Mouse (Mus musculus) B cell, adult 2 months (primary cell): Measurements from ENCODE around the gene Atg5.
A peak's percentile ranks its signal among the peaks of the same experiment; 100 is the strongest.

ENCODE experiments used
- DNase-seq, 2 experiments: peaks; one replicate each; pipeline ENCODE4 v3.0.0; 2022

The Atg5 gene

GRCm38 (mm10) chr10:44268145-44268860 lies at the start of gene Atg5:
Gene Atg5 (plus strand): TSS chr10:44268358.
- peak; percentile 99 for DNase-seq

DNA sequence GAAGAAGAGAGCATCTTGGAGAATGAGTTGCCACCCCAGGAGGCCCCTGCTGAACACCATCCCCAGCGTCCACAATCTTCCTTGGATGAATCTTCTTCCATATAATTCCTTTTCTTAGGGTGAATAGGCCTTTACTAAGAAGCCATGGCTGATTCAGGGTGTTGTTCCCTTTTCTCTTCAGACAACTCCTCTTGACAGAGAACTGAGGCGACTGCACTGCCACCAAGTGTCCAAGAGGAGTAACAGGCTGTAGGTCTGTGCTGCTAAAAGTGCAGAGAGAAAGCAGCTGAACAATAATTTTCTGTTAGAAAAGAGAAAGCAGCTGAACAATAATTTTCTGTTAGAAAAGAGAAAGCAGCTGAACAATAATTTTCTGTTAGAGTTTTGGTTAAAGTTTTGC lies 49.1 kb upstream of the Atg5 start:
- DNase-seq, result peak; percentile 6 to 11

DNA sequence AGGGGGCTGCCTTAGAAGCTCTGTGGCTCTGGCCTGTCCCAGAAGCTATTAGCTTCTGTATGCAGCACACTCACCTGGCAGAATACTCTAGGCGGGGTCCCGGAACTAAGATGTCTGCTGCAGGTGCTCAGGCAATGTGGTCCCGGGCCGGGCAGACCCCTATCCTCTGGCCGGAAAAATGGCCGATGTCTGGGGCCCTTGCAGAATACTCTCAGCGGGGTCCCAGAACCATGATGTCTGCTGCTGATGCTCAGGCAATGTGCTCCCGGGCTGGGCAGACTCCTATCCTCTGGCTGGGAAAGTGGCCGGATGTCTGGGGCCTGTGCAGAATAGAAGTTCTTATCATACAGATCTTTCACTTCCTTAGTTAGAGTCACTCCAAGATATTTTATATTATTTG lies 43.8 kb upstream of the Atg5 start:
- DNase-seq, result no peak

GRCm38 (mm10) chr10:44233351-44233750 lies 34.8 kb upstream of the Atg5 start:
- peak; percentile 62 to 68 for DNase-seq

GRCm38 (mm10) chr10:44235298-44235697 lies 32.9 kb upstream of the Atg5 start:
- DNase-seq, result peak in 1 of 2 experiments; percentile 5

DNA sequence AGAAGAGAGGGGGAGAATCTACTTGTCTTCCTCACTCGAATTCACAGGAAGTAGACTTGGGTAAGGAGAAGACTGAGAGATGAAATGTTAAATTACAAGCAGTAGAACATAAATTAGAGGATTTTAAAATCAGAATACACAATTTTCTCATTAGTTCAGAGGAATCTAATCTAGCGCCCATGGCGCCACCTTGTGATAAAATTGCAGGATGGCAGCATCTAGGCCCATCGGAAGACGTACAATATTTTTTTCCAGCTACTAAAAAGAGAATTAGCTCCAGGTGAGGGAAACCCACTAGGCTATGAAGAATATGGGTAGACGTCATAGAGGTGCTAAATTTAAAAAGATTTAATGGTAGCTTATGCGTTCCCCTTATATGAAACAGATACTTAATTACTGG lies 11.5 kb upstream of the Atg5 start:
- peak; percentile 36 to 46 for DNase-seq

DNA sequence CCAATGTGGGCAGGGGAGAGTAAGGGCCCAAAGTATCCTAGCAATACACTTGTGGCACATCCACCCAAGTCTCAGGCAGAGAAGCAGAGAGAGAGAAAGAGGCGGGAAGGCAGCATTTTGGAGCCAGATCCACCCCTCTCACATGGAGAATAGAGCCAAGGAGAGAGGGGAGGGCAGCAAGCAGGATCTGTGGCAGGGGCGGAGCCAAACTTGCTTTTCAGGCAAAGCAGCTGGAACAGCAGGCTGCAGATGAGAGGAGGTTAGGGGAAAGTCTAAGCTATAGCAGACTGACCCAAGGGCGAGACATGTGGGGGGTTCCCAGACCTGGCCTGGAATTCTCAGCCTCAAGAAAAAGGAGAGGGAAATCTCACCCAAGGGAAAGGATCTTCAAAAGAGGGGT lies 2.3 kb upstream of the Atg5 start:
- DNase-seq, result no peak

- DNase-seq, result no peak
Measured at GRCm38 (mm10) chr10:44266561-44266960, 1.6 kb upstream of the Atg5 start.

DNA sequence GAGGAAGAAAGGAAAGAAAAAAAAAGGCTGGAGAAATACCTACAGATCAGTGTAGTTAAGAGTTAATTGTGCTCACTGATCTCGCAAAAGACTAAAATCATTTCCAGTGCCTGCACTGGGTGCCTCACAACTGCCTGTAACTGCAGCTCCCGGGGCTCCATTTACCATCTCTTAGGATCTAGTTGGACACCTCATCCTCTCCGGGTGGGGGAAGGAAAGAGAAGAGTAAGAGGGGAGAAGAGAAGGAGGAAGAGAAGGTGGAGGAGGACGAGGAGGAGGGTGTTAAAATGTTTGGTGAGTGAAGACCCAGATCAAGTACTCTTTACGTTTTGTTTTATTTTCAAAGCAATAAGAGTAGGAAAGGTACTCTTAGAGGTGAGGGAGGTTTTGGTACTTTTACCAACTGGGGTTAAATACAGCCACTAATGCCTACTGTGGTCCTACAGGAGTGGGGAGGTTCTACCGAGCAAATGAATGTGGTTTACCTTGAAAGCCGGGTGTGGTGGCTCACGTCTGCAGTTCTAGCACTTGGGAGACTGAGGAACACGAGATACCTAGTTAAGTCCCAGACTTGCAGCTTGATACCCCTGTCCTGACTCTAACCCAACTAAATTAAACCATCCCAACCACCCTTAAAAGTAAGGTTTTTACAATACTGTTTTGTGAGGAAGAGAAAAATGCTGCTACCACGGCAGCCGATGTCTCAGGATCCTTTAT lies 574 bp upstream of the Atg5 start:
- peak in 1 of 2 experiments; percentile 11 for DNase-seq

DNA sequence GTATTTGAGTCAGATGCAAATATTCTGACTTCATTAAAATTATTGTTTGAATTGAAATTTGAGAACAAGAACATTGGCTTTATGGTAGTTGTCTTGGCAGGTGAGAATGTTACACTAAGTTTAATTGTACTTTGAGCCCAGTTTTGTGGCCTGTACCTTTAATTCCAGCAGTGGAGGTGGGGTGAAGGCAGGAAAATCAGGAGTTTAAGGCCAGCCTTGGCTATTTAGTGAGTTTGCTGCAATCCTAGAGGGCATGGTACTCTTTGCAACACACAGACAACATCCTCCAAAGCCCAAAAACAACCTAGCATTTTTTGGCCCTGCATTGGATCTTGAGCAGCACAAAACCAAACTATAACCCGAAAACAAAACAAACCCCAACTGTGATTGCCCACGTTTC lies 1.1 kb downstream of the Atg5 start:
- DNase-seq, result no peak

GRCm38 (mm10) chr10:44282323-44282722 lies 14.2 kb downstream of the Atg5 start:
- peak; percentile 15 to 25 for DNase-seq

DNA sequence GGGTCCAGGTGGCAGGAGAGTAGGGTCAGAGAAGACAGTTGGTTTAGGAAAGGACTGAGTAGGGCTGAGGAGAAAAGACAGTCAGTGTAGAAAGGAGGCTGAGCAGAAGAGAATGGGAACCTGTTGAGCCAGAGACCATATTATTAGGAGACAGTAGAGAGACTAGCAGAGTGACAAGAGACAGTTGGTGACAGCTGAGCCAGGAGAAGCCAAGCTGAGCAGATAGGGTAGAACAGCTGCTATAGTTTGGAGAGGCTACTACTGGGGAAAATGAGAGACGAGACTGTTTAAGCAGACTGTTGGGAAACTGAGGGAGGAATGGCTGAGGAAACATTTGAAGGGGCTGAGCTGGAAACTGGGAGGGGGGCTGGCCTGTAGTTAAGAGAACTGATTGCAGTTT lies 16.9 kb downstream of the Atg5 start:
- no peak for DNase-seq

DNA sequence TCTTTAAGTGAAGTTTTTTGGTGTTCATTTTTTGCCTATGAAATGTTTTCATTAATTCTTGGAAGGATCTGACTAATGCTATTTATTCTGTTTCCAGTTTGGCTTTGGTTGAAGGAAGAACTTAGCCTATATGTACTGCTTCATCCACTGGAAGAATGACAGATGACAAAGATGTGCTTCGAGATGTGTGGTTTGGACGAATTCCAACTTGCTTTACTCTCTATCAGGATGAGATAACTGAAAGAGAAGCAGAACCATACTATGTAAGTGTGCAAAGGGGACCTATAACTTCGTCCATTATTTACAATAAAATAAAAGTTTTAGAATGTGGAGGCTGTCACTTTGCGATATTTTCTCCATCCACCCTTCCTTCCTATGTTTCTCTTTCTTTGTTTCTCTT lies 17.8 kb downstream of the Atg5 start:
- no peak for DNase-seq

GRCm38 (mm10) chr10:44290876-44291275 lies 22.7 kb downstream of the Atg5 start:
- no peak for DNase-seq

- peak; percentile 46 to 60 for DNase-seq
Measured at GRCm38 (mm10) chr10:44292205-44292604, 24.0 kb downstream of the Atg5 start.

DNA sequence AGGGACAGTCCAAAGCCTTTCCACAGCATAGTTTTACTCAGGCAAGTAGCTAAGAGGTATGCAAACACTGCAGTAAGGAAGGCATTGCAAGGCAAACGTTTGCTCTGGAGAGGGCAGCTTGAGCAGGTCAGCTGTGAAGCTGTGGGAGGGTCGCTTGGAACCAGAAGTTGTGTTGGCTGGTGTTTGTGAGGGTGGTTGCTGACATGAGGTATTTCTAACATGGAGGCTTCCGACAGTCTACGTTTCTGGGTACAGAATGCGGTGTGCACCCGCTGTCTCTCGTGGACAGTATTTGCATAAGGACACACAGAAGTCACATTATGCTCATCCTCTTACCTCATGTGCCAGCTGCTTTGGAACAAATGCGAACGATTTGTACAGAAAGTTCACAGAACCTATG lies 31.0 kb downstream of the Atg5 start:
- DNase-seq, result no peak

GRCm38 (mm10) chr10:44300078-44300477 lies 31.9 kb downstream of the Atg5 start:
- DNase-seq, result no peak

DNA sequence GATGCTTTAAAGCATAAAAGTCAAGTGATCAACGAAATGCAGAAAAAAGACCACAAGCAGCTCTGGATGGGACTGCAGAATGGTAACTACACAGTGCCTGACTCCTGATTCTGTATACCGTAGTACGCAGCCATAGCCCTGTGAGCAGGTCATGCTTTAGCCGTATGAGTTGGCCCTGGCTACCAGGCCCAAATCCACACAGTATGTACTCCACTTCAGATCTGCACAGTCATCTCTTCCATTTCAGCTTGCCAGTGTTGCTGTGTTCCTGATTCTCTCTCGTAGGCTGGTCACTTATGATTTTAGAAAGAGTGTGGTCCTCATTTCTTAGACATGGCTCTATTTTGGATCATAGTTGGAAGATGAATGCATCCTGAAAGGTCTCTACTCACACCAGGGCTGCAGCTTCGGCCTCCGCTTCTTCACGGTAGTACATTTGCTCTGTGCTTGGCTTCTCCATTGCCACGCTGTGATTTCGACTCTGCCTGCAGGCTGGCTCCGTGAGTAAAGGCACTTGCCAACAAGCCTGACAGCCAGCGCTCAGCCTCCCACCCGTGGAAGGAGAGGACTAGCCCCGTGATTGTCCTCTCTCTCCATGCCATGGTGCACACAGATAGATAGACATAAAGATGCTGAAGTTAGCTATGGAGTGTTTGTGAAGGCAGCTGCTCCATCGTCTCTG lies 35.6 kb downstream of the Atg5 start:
- DNase-seq, result no peak

- DNase-seq, result no peak
Measured at GRCm38 (mm10) chr10:44304330-44304717, 36.2 kb downstream of the Atg5 start.

- no peak for DNase-seq
Measured at GRCm38 (mm10) chr10:44304845-44305244, 36.7 kb downstream of the Atg5 start.

GRCm38 (mm10) chr10:44306308-44306707 lies 38.1 kb downstream of the Atg5 start:
- no peak for DNase-seq

DNA sequence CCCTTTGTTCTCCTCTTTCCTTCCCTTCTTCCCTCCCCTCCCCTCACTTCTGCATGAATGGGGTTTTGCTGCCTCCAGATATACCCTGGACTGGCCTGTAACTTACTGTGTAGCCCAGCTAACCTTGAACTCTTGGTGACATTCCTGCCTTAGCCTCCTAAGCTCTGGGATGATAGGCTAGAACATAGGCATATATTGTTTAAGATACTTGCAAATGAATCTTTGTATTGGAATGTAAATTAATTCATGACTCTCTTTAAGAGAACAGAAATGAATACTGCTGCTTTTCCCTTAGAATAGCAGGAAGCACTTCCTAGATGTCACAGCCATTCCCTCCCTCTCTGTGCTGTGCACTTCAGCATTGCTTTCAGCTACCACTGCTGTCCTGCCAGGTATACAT lies 40.1 kb downstream of the Atg5 start:
- DNase-seq, result no peak

DNA sequence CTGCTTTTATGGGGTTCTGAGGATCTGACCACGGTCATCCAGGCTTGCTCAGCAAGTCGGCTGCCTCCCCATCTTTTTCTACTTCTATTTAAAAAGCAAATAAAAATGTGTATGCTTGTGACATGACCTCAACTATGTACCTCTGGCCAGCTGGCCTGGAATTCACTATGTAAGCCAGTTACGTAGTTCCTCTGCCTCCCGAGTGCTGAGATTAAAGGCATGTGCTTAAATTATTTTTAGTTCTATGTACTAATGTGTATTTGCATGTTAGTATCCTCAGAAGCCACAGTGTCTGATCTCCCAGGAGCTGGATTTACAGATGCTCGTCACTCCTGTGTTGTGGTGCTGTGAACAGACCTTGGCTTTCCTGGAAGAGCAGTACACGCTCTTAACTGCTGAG lies 41.1 kb downstream of the Atg5 start:
- DNase-seq, result no peak

DNA sequence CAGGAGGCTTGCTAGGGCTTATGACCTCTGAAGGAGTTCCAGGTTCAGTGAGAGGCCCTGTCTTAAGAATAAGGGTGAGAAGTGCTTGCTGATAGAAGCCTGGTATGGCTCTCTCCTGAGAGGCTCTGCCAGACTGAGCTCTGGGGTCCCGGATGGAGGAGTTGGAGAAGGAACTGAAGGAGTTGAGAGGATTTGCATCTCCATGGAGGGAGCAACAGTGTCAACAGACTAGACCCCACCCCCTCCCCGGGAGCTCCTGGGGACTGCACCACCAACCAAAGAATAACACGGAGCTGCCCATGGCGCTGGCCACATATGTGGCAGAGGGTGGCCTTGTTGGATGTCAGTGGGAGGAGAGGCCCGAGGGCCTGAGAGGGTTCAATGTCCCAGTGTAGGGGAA lies 47.1 kb downstream of the Atg5 start:
- no peak for DNase-seq
